In genomic region chr5:49370543-49371076, GRCm38 (mm10) we compare ENCODE assay signal across 7 mouse cellular contexts.
A peak's percentile ranks its signal among the peaks of the same experiment; 100 is the strongest.
DNase-seq lines count a peak whose midpoint lies in the region; ATAC-seq and TF ChIP-seq lines count a peak whose summit lies in the region.

No protein-coding gene starts in this region.

- no peaks in the 10 kb centered on the region for H3K9me3 ChIP-seq in limb, embryonic 14.5 days (ENCODE audit: control insufficient read depth, low read length)
- no peaks in the 10 kb centered on the region for H3K9me3 ChIP-seq in limb, embryonic 10.5 days (replicated peaks)

- H3K4me3 ChIP-seq in limb, embryonic 14.5 days (replicated peaks; ENCODE audit: low read length) = no peak overlapping the region
- no peak overlapping the region for H3K4me3 ChIP-seq in limb, embryonic 10.5 days

- H3K27me3 ChIP-seq in limb, embryonic 14.5 days (ENCODE audit: control insufficient read depth, insufficient read depth, low read length) = no peaks in the 10 kb centered on the region
- H3K27me3 ChIP-seq in limb, embryonic 10.5 days (ENCODE audit: low read depth, poor library complexity, severe bottlenecking) = no peaks in the 10 kb centered on the region

- H3K27ac ChIP-seq in limb, embryonic 14.5 days (replicated peaks; ENCODE audit: low read depth, low read length) = no peak overlapping the region
- no peak overlapping the region for H3K27ac ChIP-seq in limb, embryonic 10.5 days

- DNase-seq in limb, embryonic 14.5 days (ENCODE audit: low spot score) = peak; percentile 50
- no peak for DNase-seq in limb, embryonic 10.5 days (ENCODE audit: low spot score)
- peak; percentile 8 for DNase-seq in Muller cell, postnatal 12 days (ENCODE audit: inconsistent ontology term)
- DNase-seq in cerebellum, adult 9-10 months = peak; percentile 87
- DNase-seq in mesoderm, embryonic 11.5 days (ENCODE audit: low read depth, low spot score) = peak; percentile 34
- DNase-seq in gastrocnemius, postnatal 14 days = no peak
- no peak for DNase-seq in spleen, postnatal 4 days (ENCODE audit: low spot score in 2 of 2)

- no peaks in the 10 kb centered on the region for H3K4me1 ChIP-seq in limb, embryonic 14.5 days (ENCODE audit: control insufficient read depth, insufficient read depth, low read length)
- H3K4me1 ChIP-seq in limb, embryonic 10.5 days = no peaks in the 10 kb centered on the region

- no peak for TF ChIP-seq POLR2A in limb, embryonic 14.5 days (IDR thresholded peaks at IDR 0.05; ENCODE audit: borderline replicate concordance, extremely low read depth, insufficient read depth, insufficient read length)

- ATAC-seq in limb, embryonic 14.5 days (ENCODE audit: low FRiP score, low read depth) = no peak

- intact Hi-C loops in gastrocnemius, postnatal 14 days (cut with DNase I; ENCODE audit: low total_unique reads) = no loop called here

- no peaks in the 10 kb centered on the region for H3K36me3 ChIP-seq in limb, embryonic 14.5 days (ENCODE audit: control insufficient read depth, insufficient read depth, low read length)
- H3K36me3 ChIP-seq in limb, embryonic 10.5 days = no peaks in the 10 kb centered on the region

- H3K4me2 ChIP-seq in limb, embryonic 14.5 days (replicated peaks; ENCODE audit: low read depth, low read length, severe bottlenecking) = no peak overlapping the region

- WGBS in limb, embryonic 14.5 days = 45% methylated on average over 3 of the region's 3 CpGs
- 57% methylated on average over 3 of the region's 3 CpGs for WGBS in limb, embryonic 10.5 days

- no peak overlapping the region for H3K9ac ChIP-seq in limb, embryonic 14.5 days (ENCODE audit: low read depth, low read length, severe bottlenecking)

Comparison
In these comparisons a context has a peak if more than half of its experiments do, and no peak if none do; other contexts are left out.
1. DNase-seq: peak in limb, embryonic 14.5 days (single experiment), Muller cell, postnatal 12 days (single experiment), cerebellum, adult 9-10 months (single experiment) and mesoderm, embryonic 11.5 days (single experiment); none in limb, embryonic 10.5 days (single experiment), gastrocnemius, postnatal 14 days (single experiment) and spleen, postnatal 4 days (0 of 2).